Mouse (Mus musculus) bone marrow macrophage, adult 2 months (primary cell): ENCODE measurements around the gene Aipl1.

Experiments used
- CTCF ChIP-seq: IDR thresholded peaks from 2 replicates; pipeline ENCODE4 v1.5.1; 2012; ENCODE audit warnings: low read depth, mild to moderate bottlenecking, low read length, moderate library complexity
- POLR2A ChIP-seq: IDR thresholded peaks from 2 replicates; pipeline ENCODE4 v1.6.1; 2012; ENCODE audit warnings: mild to moderate bottlenecking, low read depth, low read length, borderline replicate concordance

DNA sequence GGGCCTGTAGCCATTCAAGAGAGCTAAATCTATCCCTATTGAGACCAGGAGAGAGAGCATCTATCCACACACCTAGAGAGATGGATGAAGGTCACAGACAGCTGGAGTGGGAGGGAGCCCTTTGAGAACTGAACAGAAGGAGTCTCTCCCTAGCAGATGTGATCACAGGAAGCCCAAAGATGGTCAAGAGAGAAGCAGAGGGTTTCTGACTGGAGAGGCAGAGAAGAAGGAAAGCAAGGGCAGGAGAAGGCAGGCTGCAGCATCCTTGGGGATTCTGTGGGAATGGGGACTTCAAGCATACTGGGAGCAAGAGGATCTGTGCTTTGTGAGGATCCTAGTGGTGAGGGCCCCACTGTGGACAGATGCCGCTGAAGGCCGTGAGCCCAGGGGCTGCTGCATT lies 51.5 kb downstream of the Aipl1 start:
- TF ChIP-seq CTCF (no peak), POLR2A (no peak)
